Mouse (Mus musculus): ENCODE measurements around the gene Maged2. TPM values are rescaled to one million over a fixed set of nuclear protein-coding genes. Genes with fewer than 3 reads are reported as not detected.
"Not testable (repeated sequence)": the region's sequence is repeated elsewhere in the genome, so short reads cannot be mapped to it uniquely, and the experiment has no call there.

Maged2 gene
- 10 to 100 TPM; 44.9 to 50.6 TPM for total RNA-seq (2021)

- no peak for DNase-seq (ENCODE audit: extremely low spot score in 1 of 2, low spot score in 1 of 2)
These were observed at the start of gene Maged2 for GRCm38 (mm10) chrX:150814139-150814469. Gene Maged2, minus strand, starts transcription at chrX:150814345.

GRCm38 (mm10) chrX:150848230-150848629 lies 34.1 kb upstream of the Maged2 start:
- peak in 1 of 2 experiments; percentile 8 for DNase-seq (ENCODE audit: extremely low spot score in 1 of 2, low spot score in 1 of 2)

- DNase-seq (ENCODE audit: extremely low spot score in 1 of 2, low spot score in 1 of 2): not testable (repeated sequence)
These were observed 31.5 kb upstream of the Maged2 start for GRCm38 (mm10) chrX:150845480-150846205.

GRCm38 (mm10) chrX:150843257-150843656 lies 29.1 kb upstream of the Maged2 start:
- DNase-seq (ENCODE audit: extremely low spot score in 1 of 2, low spot score in 1 of 2): not testable (repeated sequence)

GRCm38 (mm10) chrX:150830297-150830696 lies 16.2 kb upstream of the Maged2 start:
- no peak for DNase-seq (ENCODE audit: extremely low spot score in 1 of 2, low spot score in 1 of 2)

- no peak for DNase-seq (ENCODE audit: extremely low spot score in 1 of 2, low spot score in 1 of 2)
These were observed 3.1 kb upstream of the Maged2 start for GRCm38 (mm10) chrX:150817278-150817677.

GRCm38 (mm10) chrX:150815601-150816000 lies 1.5 kb upstream of the Maged2 start:
- no peak for DNase-seq (ENCODE audit: extremely low spot score in 1 of 2, low spot score in 1 of 2)

GRCm38 (mm10) chrX:150813464-150814138 lies 544 bp downstream of the Maged2 start:
- DNase-seq (ENCODE audit: extremely low spot score in 1 of 2, low spot score in 1 of 2): peak; percentile 13 to 25

GRCm38 (mm10) chrX:150812787-150813298 lies 1.3 kb downstream of the Maged2 start:
- DNase-seq (ENCODE audit: extremely low spot score in 1 of 2, low spot score in 1 of 2): peak; percentile 48 to 67

- not testable (repeated sequence) for DNase-seq (ENCODE audit: extremely low spot score in 1 of 2, low spot score in 1 of 2)
These were observed 13.2 kb downstream of the Maged2 start for GRCm38 (mm10) chrX:150800987-150801386.

- DNase-seq (ENCODE audit: extremely low spot score in 1 of 2, low spot score in 1 of 2): not testable (repeated sequence)
These were observed 15.5 kb downstream of the Maged2 start for GRCm38 (mm10) chrX:150798493-150799177.

Other genes starting within 250 kb of the Maged2 start
- gene Pfkfb1, start 226.1 kb downstream of the Maged2 start, total RNA-seq (2021): 1 to 10 TPM in 1 of 2 experiments, under 1 TPM in 1; 0.52 to 1.2 TPM
- 10 to 100 TPM; 10.8 to 19.8 TPM for gene Apex2, start 224.5 kb downstream of the Maged2 start, total RNA-seq (2021)
- 100 to 1,000 TPM; 139 to 156 TPM for gene Tro, start 156.8 kb downstream of the Maged2 start, total RNA-seq (2021)
- gene Gnl3l, start 203.0 kb upstream of the Maged2 start, total RNA-seq (2021): 100 to 1,000 TPM; 172 to 200 TPM
- 10 to 100 TPM; 18.6 to 23.5 TPM for gene Fgd1, start 231.8 kb upstream of the Maged2 start, total RNA-seq (2021)

Data from layer of hippocampus, postnatal 25 days (tissue).